Mouse (Mus musculus): ENCODE results near the gene Rabggta.

Gene Rabggta

GRCm38 (mm10) chr14:55721700-55722437 is at the start of gene Rabggta:
TSS of gene Rabggta (minus strand) at chr14:55722263.
- Histone ChIP-seq H3K27me3 (ENCODE audit: insufficient read depth, low read length) (no peaks in the 10 kb centered on the region), H3K36me3 (ENCODE audit: insufficient read depth, low read length) (peaks cover 41% of the 10 kb centered on the region), H3K4me1 (replicated peaks; ENCODE audit: low read depth, low read length) (peaks cover 54% of the 10 kb centered on the region), H3K9me3 (ENCODE audit: low read length) (no peaks in the 10 kb centered on the region), H3K4me3 (replicated peaks; ENCODE audit: low read length) (peak within 1 kb of the TSS; percentile 86)
- no peak for TF ChIP-seq POU5F1 (IDR thresholded peaks at IDR 0.05; ENCODE audit: borderline replicate concordance, low read length)
- peak; percentile 69 for TF ChIP-seq CTCF (conservative IDR thresholded peaks at IDR 0.05; ENCODE audit: low read length)
- TF ChIP-seq NANOG (IDR thresholded peaks at IDR 0.05; ENCODE audit: borderline replicate concordance, low read length), result no peak

GRCm38 (mm10) chr14:55769087-55769703 is 47.1 kb upstream of the Rabggta start:
- H3K9me3 ChIP-seq (ENCODE audit: low read length), result no peaks in the 10 kb centered on the region
- H3K4me1 ChIP-seq (replicated peaks; ENCODE audit: low read depth, low read length), result peaks cover 32% of the 10 kb centered on the region
- no peak overlapping the region for H3K4me3 ChIP-seq (replicated peaks; ENCODE audit: low read length)
- peaks cover 86% of the 10 kb centered on the region for H3K27me3 ChIP-seq (ENCODE audit: insufficient read depth, low read length)
- TF ChIP-seq POU5F1 (IDR thresholded peaks at IDR 0.05; ENCODE audit: borderline replicate concordance, low read length) (no peak), NANOG (IDR thresholded peaks at IDR 0.05; ENCODE audit: borderline replicate concordance, low read length) (no peak), CTCF (conservative IDR thresholded peaks at IDR 0.05; ENCODE audit: low read length) (no peak)
- no peaks in the 10 kb centered on the region for H3K36me3 ChIP-seq (ENCODE audit: insufficient read depth, low read length)

- no peaks in the 10 kb centered on the region for H3K36me3 ChIP-seq (ENCODE audit: insufficient read depth, low read length)
- TF ChIP-seq POU5F1 (IDR thresholded peaks at IDR 0.05; ENCODE audit: borderline replicate concordance, low read length) (no peak), NANOG (IDR thresholded peaks at IDR 0.05; ENCODE audit: borderline replicate concordance, low read length) (no peak), CTCF (conservative IDR thresholded peaks at IDR 0.05; ENCODE audit: low read length) (no peak)
- peaks cover 32% of the 10 kb centered on the region for H3K4me1 ChIP-seq (replicated peaks; ENCODE audit: low read depth, low read length)
- H3K4me3 ChIP-seq (replicated peaks; ENCODE audit: low read length), result no peak overlapping the region
- H3K9me3 ChIP-seq (ENCODE audit: low read length), result no peaks in the 10 kb centered on the region
- H3K27me3 ChIP-seq (ENCODE audit: insufficient read depth, low read length), result peaks cover 86% of the 10 kb centered on the region
These were observed 46.5 kb upstream of the Rabggta start for GRCm38 (mm10) chr14:55768555-55768954.

GRCm38 (mm10) chr14:55767519-55768414 is 45.7 kb upstream of the Rabggta start:
- Histone ChIP-seq H3K9me3 (ENCODE audit: low read length) (no peaks in the 10 kb centered on the region), H3K36me3 (ENCODE audit: insufficient read depth, low read length) (no peaks in the 10 kb centered on the region), H3K4me3 (replicated peaks; ENCODE audit: low read length) (peak overlapping the region; percentile 71), H3K4me1 (replicated peaks; ENCODE audit: low read depth, low read length) (peaks cover 39% of the 10 kb centered on the region), H3K27me3 (ENCODE audit: insufficient read depth, low read length) (peaks cover 88% of the 10 kb centered on the region)
- TF ChIP-seq POU5F1 (IDR thresholded peaks at IDR 0.05; ENCODE audit: borderline replicate concordance, low read length) (no peak), CTCF (conservative IDR thresholded peaks at IDR 0.05; ENCODE audit: low read length) (no peak)

GRCm38 (mm10) chr14:55765696-55766095 is 43.6 kb upstream of the Rabggta start, which contains the start of gene Ltb4r1:
TSS of gene Ltb4r1 (plus strand) at chr14:55765962.
- H3K4me3 ChIP-seq (replicated peaks; ENCODE audit: low read length), result no peak within 1 kb of the TSS
- H3K4me1 ChIP-seq (replicated peaks; ENCODE audit: low read depth, low read length), result peaks cover 52% of the 10 kb centered on the region
- H3K27me3 ChIP-seq (ENCODE audit: insufficient read depth, low read length), result peaks cover 92% of the 10 kb centered on the region
- H3K36me3 ChIP-seq (ENCODE audit: insufficient read depth, low read length), result no peaks in the 10 kb centered on the region
- H3K9me3 ChIP-seq (ENCODE audit: low read length), result no peaks in the 10 kb centered on the region
- no peak for TF ChIP-seq POU5F1 (IDR thresholded peaks at IDR 0.05; ENCODE audit: borderline replicate concordance, low read length)
- no peak for TF ChIP-seq CTCF (conservative IDR thresholded peaks at IDR 0.05; ENCODE audit: low read length)
- TF ChIP-seq NANOG (IDR thresholded peaks at IDR 0.05; ENCODE audit: borderline replicate concordance, low read length), result no peak

GRCm38 (mm10) chr14:55763166-55763565 is 41.1 kb upstream of the Rabggta start:
- Histone ChIP-seq H3K36me3 (ENCODE audit: insufficient read depth, low read length) (no peaks in the 10 kb centered on the region), H3K27me3 (ENCODE audit: insufficient read depth, low read length) (peaks cover 71% of the 10 kb centered on the region), H3K4me3 (replicated peaks; ENCODE audit: low read length) (peak overlapping the region; percentile 79), H3K9me3 (ENCODE audit: low read length) (no peaks in the 10 kb centered on the region), H3K4me1 (replicated peaks; ENCODE audit: low read depth, low read length) (peaks cover 41% of the 10 kb centered on the region)
- TF ChIP-seq POU5F1 (IDR thresholded peaks at IDR 0.05; ENCODE audit: borderline replicate concordance, low read length), result no peak
- no peak for TF ChIP-seq CTCF (conservative IDR thresholded peaks at IDR 0.05; ENCODE audit: low read length)
- no peak for TF ChIP-seq NANOG (IDR thresholded peaks at IDR 0.05; ENCODE audit: borderline replicate concordance, low read length)

GRCm38 (mm10) chr14:55762001-55762821 is 40.1 kb upstream of the Rabggta start:
- peak overlapping the region; percentile 79 for H3K4me3 ChIP-seq (replicated peaks; ENCODE audit: low read length)
- no peaks in the 10 kb centered on the region for H3K9me3 ChIP-seq (ENCODE audit: low read length)
- no peaks in the 10 kb centered on the region for H3K36me3 ChIP-seq (ENCODE audit: insufficient read depth, low read length)
- TF ChIP-seq POU5F1 (IDR thresholded peaks at IDR 0.05; ENCODE audit: borderline replicate concordance, low read length), result no peak
- no peak for TF ChIP-seq NANOG (IDR thresholded peaks at IDR 0.05; ENCODE audit: borderline replicate concordance, low read length)
- TF ChIP-seq CTCF (conservative IDR thresholded peaks at IDR 0.05; ENCODE audit: low read length), result no peak
- peaks cover 41% of the 10 kb centered on the region for H3K4me1 ChIP-seq (replicated peaks; ENCODE audit: low read depth, low read length)
- peaks cover 62% of the 10 kb centered on the region for H3K27me3 ChIP-seq (ENCODE audit: insufficient read depth, low read length)
